Mouse (Mus musculus) spleen, adult 2 months (tissue): ENCODE data around the gene Fat3.

Experiments used
- CTCF ChIP-seq: fragments of 200-500 bp; IDR thresholded peaks from 2 replicates; pipeline ENCODE4 v1.5.1; 2011; ENCODE audit warnings: mild to moderate bottlenecking, inconsistent platforms; ENCODE audit not compliant: insufficient read depth, insufficient read length, insufficient replicate concordance; ENCODE audit errors: extremely low read depth
- POLR2A ChIP-seq: fragments of 200-500 bp; IDR thresholded peaks from 2 replicates; pipeline ENCODE4 v1.6.1; 2011; ENCODE audit warnings: low read depth, low read length, inconsistent platforms

DNA sequence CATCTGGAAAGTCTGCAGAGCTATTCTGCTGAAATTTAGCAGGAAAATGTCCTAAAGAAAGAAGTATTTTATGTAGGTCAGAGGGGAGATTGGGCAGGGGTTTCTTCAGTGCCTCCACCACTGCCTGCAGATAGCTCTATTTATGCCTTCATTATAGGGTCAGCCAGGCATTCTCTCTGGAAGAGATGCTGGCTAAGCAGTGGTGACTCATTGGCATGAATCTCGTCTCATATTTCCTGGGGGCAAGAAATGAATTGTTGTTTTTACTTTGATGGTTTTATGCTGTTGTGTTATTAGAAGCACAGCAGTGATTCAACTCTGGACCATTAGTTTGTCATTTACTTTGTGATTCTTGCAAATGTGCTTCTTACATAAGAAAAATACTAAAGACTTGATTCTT lies 588.4 kb downstream of the Fat3 start:
- TF ChIP-seq CTCF (no peak), POLR2A (no peak)
